Mouse (Mus musculus): ENCODE results near the gene Rabggtb.

The Rabggtb gene

GRCm38 (mm10) chr3:153917200-153917599 is 4.4 kb upstream of the Rabggtb start:
- no peak for DNase-seq (ENCODE audit: low spot score)

DNA sequence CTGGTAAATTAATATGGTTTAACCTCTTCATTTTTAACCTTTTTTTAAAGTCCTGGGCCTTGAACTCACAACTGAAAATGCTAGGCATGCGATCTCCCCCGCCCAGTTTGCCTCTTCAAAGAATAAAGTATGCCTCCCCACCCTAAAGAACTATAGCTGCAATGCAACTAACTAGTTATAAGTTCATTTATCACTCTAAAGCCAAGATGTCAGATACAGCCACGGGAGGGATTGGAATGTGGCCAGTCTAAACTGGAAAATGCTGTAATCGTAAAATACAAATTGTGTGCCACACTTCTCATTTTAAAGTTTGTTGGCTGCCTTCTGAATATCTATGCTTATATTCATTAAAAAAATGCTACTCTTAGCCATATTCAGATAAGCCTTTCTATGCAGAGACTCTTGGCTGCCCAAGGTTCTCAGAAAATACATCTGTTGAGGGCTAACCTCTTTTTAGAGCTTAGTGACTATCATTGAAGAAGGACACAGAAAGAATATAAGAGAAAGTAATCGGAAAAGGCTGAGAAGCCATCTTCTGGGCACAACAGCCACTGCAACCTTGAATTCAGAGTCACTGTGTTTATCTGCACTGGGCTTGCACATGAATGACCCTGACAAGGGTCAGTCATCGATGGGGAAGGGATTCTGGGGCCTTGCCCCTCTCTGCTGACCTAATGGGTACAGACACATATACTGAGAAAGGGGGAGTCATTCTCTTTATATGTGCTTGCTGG is 868 bp upstream of the Rabggtb start:
- DNase-seq (ENCODE audit: low spot score), result no peak

DNA sequence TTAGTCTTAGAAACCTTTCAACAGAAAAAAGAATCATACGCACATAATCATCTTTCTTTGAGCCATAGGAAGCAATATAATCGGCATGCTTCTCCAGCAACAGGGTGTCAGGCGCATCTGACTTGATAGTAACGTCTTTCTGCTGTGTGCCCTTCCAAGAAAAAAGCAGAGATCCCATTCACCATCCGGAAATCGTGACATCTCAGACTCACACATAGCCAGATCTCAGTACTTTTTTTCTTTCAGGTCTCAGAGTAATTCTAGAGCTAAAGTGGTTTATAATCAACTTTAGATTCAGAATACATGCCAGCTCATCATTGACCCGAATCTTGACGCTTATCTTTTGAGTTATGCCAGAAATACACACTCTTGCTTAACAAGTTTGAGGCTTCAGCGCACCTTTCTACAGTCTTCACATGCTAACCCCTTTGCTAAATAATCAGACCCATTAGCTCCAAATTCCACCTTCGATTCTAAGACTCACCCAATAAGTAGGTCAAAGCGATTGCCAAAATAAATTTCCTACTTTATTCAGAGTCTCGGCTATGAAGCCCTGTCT is 848 bp downstream of the Rabggtb start:
- DNase-seq (ENCODE audit: low spot score), result no peak

- no peak for DNase-seq (ENCODE audit: low spot score)
Measured at GRCm38 (mm10) chr3:153911197-153911881, 1.5 kb downstream of the Rabggtb start.

GRCm38 (mm10) chr3:153910489-153910888 is 2.3 kb downstream of the Rabggtb start:
- no peak for DNase-seq (ENCODE audit: low spot score)

DNA sequence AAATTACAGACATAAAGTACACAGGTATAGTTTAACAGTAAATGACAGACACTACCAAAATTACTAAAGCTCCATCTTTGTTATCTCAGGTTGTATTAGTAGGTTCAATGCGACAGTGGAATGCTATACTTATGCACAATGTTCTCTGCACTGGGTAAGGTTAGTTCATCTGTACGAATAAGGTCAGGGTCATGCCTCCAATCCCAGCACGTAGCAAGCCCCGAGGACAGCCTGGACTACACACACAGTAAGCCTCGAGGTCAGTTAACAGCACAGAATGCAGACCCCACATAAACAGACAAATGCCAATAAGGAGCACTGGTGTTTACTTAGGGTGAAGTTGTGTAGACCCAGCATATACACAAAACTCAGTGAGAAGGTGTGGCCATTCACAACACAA is 3.9 kb downstream of the Rabggtb start:
- DNase-seq (ENCODE audit: low spot score), result no peak

- no peak for DNase-seq (ENCODE audit: low spot score)
Measured at GRCm38 (mm10) chr3:153906136-153906871, 6.5 kb downstream of the Rabggtb start, which contains the start of gene Msh4. Gene Msh4 (minus strand): TSS chr3:153906138.

- DNase-seq (ENCODE audit: low spot score), result no peak
Measured at GRCm38 (mm10) chr3:153905251-153906135, 7.3 kb downstream of the Rabggtb start.

DNA sequence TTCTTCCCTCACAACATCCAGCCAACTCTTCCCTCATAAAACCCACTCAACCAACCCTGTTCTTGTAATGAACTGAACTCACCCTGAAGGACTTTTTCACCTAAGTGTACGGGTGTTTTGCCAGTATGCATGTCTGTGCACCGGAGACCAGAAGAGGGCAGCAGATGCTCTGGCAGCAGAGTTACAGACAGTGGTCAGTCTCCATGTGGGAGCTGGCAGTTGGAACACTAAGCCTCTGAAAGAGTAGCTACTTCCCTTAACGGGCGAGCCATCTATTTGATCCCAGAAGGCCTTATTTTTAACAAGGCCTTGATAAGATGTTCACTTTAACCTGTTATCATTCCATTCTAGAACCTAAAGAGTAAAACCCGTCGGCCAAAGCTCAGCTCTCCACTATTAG is 8.2 kb downstream of the Rabggtb start:
- no peak for DNase-seq (ENCODE audit: low spot score)

GRCm38 (mm10) chr3:153902595-153902994 is 10.2 kb downstream of the Rabggtb start:
- DNase-seq (ENCODE audit: low spot score), result no peak

DNA sequence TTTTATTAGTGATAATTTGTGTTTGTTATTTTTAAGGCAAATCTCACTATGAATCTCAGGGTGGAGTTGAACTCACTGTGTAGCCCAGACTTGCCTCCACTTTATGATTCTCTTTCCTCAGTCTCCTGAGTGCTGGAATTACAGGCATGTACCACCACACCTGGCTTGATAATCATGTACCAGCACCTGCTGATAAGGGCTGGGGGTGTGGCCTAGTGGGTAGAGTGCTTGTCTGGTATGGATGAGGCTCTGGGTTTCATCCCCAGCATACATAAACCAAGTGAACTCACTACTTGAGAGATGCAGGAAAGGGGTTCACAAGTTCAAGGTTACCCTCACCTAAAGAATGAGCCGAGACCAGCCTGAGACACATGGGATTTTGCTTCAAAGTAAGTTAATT is 10.9 kb downstream of the Rabggtb start:
- DNase-seq (ENCODE audit: low spot score), result no peak

DNA sequence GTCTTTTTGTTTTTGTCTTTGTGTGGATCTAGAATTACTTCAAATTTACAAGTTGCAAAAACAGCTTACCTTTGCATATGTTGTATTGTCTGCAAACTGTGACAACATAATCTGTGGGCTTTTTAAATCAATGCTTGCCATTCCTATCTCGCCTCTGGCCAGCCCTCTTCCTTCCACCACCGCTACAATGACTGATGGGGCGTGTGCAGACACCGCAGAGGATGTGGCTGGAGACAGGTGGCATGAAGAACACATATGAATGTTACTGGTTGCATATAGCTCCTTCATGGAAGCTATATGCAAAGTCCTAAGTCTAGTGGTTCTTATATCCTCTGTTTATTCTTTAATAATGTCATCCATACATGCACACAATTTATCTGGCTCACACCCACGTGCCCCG is 15.6 kb downstream of the Rabggtb start:
- DNase-seq (ENCODE audit: low spot score), result no peak

GRCm38 (mm10) chr3:153895454-153895853 is 17.4 kb downstream of the Rabggtb start:
- DNase-seq (ENCODE audit: low spot score), result no peak

DNA sequence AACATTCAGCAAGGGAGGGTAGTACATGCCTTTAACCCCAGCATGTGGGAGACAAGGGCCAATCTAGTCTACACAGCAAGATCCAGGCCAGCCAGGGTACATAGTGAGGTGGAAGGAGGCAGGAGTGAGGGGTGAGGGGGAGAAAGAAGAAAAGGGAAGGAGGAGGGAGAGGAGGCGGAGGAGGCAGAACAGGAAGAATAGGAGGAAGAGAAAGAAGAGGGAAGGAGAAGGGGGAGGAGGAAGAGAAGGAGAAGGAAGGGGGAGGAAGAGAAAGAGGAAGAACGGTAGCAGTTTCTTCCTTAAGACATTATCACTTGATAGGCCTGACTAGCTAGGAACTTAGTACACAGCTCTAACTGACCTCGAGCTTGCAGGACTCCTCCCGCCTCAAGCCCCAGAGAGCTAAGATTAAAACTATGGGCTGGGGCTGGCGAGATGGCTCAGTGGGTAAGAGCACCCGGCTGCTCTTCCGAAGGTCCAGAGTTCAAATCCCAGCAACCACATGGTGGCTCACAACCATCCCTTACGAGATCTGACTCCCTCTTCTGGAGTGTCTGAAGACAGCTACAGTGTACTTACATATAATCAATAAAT is 23.5 kb downstream of the Rabggtb start:
- DNase-seq (ENCODE audit: low spot score), result no peak

GRCm38 (mm10) chr3:153888141-153888540 is 24.7 kb downstream of the Rabggtb start:
- no peak for DNase-seq (ENCODE audit: low spot score)

- no peak for DNase-seq (ENCODE audit: low spot score)
Measured at GRCm38 (mm10) chr3:153886296-153886695, 26.5 kb downstream of the Rabggtb start.

DNA sequence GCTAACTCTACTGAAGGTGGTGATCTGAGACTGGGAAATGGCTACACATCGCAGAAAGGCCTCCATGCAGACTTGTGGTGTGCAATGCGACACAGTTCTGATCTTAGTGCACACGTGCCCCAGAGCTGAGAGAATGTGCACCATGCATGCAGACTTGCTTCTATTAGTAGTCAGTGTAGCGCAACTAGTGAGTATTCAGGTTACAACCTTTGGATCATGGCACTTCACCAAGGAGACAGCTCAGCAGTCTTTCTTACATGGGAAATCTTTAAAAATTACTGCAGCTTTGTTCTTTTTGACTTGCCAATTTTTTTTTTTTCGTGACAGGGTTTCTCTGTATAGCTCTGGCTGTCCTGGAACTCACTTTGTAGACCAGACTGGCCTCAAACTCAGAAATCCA is 41.4 kb downstream of the Rabggtb start:
- no peak for DNase-seq (ENCODE audit: low spot score)

DNA sequence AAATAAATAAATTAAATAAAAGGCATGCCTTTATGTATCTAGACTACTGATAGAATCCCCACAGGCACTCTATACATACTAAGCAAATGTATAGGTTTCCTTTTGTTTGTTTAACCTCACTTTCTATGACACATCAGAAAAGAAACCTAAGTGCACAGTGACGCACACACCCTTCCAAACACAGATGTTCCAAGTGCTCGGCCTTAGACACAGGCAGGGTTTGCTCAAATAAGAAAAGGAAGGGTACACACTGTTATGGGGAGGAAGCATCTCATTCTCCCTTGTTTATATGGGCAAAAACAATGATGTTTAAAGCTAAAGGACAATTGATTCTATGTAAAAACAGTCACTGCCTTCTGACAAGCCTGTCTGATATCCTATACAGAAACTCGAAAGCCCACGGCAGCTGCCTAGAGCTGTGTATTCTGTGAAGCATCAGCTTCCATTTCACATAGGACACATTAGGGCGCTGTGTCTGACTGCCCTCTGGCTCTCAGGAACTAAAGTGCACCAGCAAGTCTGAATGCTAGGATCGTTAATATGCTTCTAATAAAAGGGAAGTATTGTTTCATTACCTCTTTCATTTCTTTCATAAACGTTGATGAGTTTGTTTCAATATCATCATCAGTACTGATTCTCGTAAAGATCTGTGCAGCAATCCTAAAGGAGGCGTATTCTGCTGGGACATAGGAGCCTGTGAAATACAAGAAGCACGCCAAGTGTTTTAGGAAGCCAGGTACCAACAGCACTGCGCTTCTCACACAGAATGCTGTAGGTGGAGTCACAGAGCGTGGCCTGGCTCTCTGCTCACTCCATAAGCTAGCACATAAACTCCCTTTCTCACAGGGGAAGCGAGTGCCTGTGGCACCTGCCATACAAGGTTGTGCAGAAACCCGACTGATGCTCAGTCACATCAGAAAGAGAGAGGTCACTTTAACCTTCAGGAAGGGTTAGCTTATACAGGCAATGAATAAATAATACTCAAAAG is 45.4 kb downstream of the Rabggtb start:
- DNase-seq (ENCODE audit: low spot score), result no peak

GRCm38 (mm10) chr3:153864636-153865429 is 48.0 kb downstream of the Rabggtb start:
- no peak for DNase-seq (ENCODE audit: low spot score)
